Mouse (Mus musculus) right cerebral cortex, adult 18-20 months (tissue): Measurements from ENCODE around the gene Cdca3.
A peak's percentile ranks its signal among the peaks of the same experiment; 100 is the strongest.

ENCODE experiments used
- DNase-seq: peaks from one replicate; pipeline ENCODE4 v3.0.0; 2022; ENCODE audit warnings: mixed read lengths

Cdca3 gene

GRCm38 (mm10) chr6:124836411-124836810, 7.1 kb downstream of the Cdca3 start:
- no peak for DNase-seq

GRCm38 (mm10) chr6:124839805-124840204, 10.5 kb downstream of the Cdca3 start:
- no peak for DNase-seq

- DNase-seq = no peak
Observed at GRCm38 (mm10) chr6:124840241-124841167, 11.2 kb downstream of the Cdca3 start, which contains the start of gene Gnb3. TSS of gene Gnb3 (minus strand) at chr6:124840275.

- DNase-seq = peak; percentile 91
Observed at GRCm38 (mm10) chr6:124847305-124847704, 18.0 kb downstream of the Cdca3 start.

- DNase-seq = no peak
Observed at GRCm38 (mm10) chr6:124850535-124850934, 21.2 kb downstream of the Cdca3 start.

GRCm38 (mm10) chr6:124854647-124855046, 25.3 kb downstream of the Cdca3 start:
- DNase-seq = no peak

GRCm38 (mm10) chr6:124856321-124856720, 27.0 kb downstream of the Cdca3 start:
- peak; percentile 55 for DNase-seq

GRCm38 (mm10) chr6:124856916-124857839, 27.8 kb downstream of the Cdca3 start, which contains the start of gene P3h3:
TSS of gene P3h3 (minus strand) at chr6:124857752.
- peak; percentile 88 for DNase-seq

GRCm38 (mm10) chr6:124857840-124858530, 28.6 kb downstream of the Cdca3 start:
- DNase-seq = no peak

- DNase-seq = no peak
Observed at GRCm38 (mm10) chr6:124858561-124859318, 29.4 kb downstream of the Cdca3 start.

- DNase-seq = peak; percentile 88
Observed at GRCm38 (mm10) chr6:124859725-124860124, 30.4 kb downstream of the Cdca3 start.

- DNase-seq = no peak
Observed at GRCm38 (mm10) chr6:124860511-124860910, 31.2 kb downstream of the Cdca3 start.

- DNase-seq = peak; percentile 22
Observed at GRCm38 (mm10) chr6:124861266-124861665, 31.9 kb downstream of the Cdca3 start.

- no peak for DNase-seq
Observed at GRCm38 (mm10) chr6:124861802-124862201, 32.5 kb downstream of the Cdca3 start.

- DNase-seq = peak; percentile 51
Observed at GRCm38 (mm10) chr6:124862406-124863124, 33.2 kb downstream of the Cdca3 start.

GRCm38 (mm10) chr6:124863125-124863657, 33.8 kb downstream of the Cdca3 start:
- no peak for DNase-seq

GRCm38 (mm10) chr6:124863658-124864298, 34.4 kb downstream of the Cdca3 start, which contains the start of gene Gpr162:
TSS of gene Gpr162 (minus strand) at chr6:124863983.
- DNase-seq = peak; percentile 79

- DNase-seq = no peak
Observed at GRCm38 (mm10) chr6:124865766-124866362, 36.5 kb downstream of the Cdca3 start.

- DNase-seq = no peak
Observed at GRCm38 (mm10) chr6:124866560-124866959, 37.2 kb downstream of the Cdca3 start.

- no peak for DNase-seq
Observed at GRCm38 (mm10) chr6:124874348-124874747, 45.0 kb downstream of the Cdca3 start.
